In genomic region chr13:103591874-103592273, GRCm38 (mm10) we compare ENCODE assay signal across 28 mouse cellular contexts.
DNase-seq lines count a peak whose midpoint lies in the region; ATAC-seq and TF ChIP-seq lines count a peak whose summit lies in the region.
"Had no signal": no experiment of that assay in that cellular context is flagged by ENCODE, and none has a peak within 500 bp of the region (broad histone marks: within the 10 kb centered on the region; RNA-seq: fewer than 3 reads in every experiment).

No protein-coding gene starts in this region.

- TF ChIP-seq POLR2A in kidney, adult 2 months (IDR thresholded peaks at IDR 0.05; ENCODE audit: low read depth, low read length), result no peak
- no peak for TF ChIP-seq POLR2A in myocyte (IDR thresholded peaks at IDR 0.05; ENCODE audit: insufficient read length, low read depth)

- TF ChIP-seq CTCF in kidney, adult 2 months (conservative IDR thresholded peaks at IDR 0.05; ENCODE audit: insufficient read depth, insufficient read length, low read depth, low read length), result no peak
- no peak for TF ChIP-seq CTCF in kidney, postnatal 0 days (IDR thresholded peaks at IDR 0.05; ENCODE audit: low read depth)

- no peak overlapping the region for H3K4me3 ChIP-seq in kidney, adult 2 months (ENCODE audit: insufficient read depth, low read depth, low read length)
- H3K4me3 ChIP-seq in kidney, embryonic 14.5 days (ENCODE audit: low read length), result no peak overlapping the region
- H3K4me3 ChIP-seq in kidney, postnatal 0 days (replicated peaks; ENCODE audit: low read depth, low read length), result no peak overlapping the region
- no peak overlapping the region for H3K4me3 ChIP-seq in myocyte
- H3K4me3 ChIP-seq: embryonic facial prominence, embryonic 13.5 days; forebrain, embryonic 10.5 days; forebrain, embryonic 13.5 days; heart, embryonic 12.5 days; heart, embryonic 15.5 days; hindbrain, embryonic 10.5 days; hindbrain, embryonic 13.5 days had no signal

- H3K4me1 ChIP-seq in kidney, adult 2 months (ENCODE audit: control insufficient read depth, insufficient read depth, low read length), result peaks cover 5% of the 10 kb centered on the region
- H3K4me1 ChIP-seq in kidney, embryonic 14.5 days (ENCODE audit: control insufficient read depth, insufficient read depth, low read length), result no peaks in the 10 kb centered on the region
- no peaks in the 10 kb centered on the region for H3K4me1 ChIP-seq in kidney, postnatal 0 days (replicated peaks; ENCODE audit: insufficient read depth, low read length)
- H3K4me1 ChIP-seq: embryonic facial prominence, embryonic 13.5 days; forebrain, embryonic 10.5 days; forebrain, embryonic 13.5 days; heart, embryonic 12.5 days; heart, embryonic 15.5 days; hindbrain, embryonic 13.5 days had no signal

- peak; percentile 45 for DNase-seq in kidney, adult 2 months
- no peak for DNase-seq in kidney, postnatal 0 days (ENCODE audit: low spot score)
- DNase-seq in kidney, postnatal 14 days, result no peak
- DNase-seq in spleen, postnatal 4 days (ENCODE audit: low spot score in 2 of 2), result peak; percentile 3 to 40
- DNase-seq in spleen, postnatal 14 days (ENCODE audit: low spot score in 2 of 2), result no peak
- no peak for DNase-seq in left cerebral cortex, postnatal 4 days
- DNase-seq: adrenal gland, adult 8-10 months; cerebellum, adult 11 months; cerebellum, adult 2 months; cerebellum, adult 9-11 months; cerebellum, postnatal 25 days; gastrocnemius, postnatal 10 days; gastrocnemius, postnatal 36 days; heart, postnatal 10 days; heart, postnatal 36 days had no signal

- H3ac ChIP-seq in myocyte (ENCODE audit: control insufficient read depth, insufficient read length), result no peak overlapping the region

- no peaks in the 10 kb centered on the region for H3K27me3 ChIP-seq in kidney, adult 2 months (replicated peaks; ENCODE audit: control insufficient read depth, insufficient read depth, low read length)
- no peaks in the 10 kb centered on the region for H3K27me3 ChIP-seq in kidney, embryonic 14.5 days (ENCODE audit: control insufficient read depth, insufficient read depth, low read length)
- no peaks in the 10 kb centered on the region for H3K27me3 ChIP-seq in kidney, postnatal 0 days (ENCODE audit: insufficient read depth, low read length)
- H3K27me3 ChIP-seq in myocyte (ENCODE audit: control insufficient read depth, insufficient read depth, insufficient read length), result no peaks in the 10 kb centered on the region
- H3K27me3 ChIP-seq: embryonic facial prominence, embryonic 13.5 days; forebrain, embryonic 13.5 days; heart, embryonic 12.5 days; heart, embryonic 15.5 days; hindbrain, embryonic 13.5 days had no signal

- no peak overlapping the region for H3K9ac ChIP-seq in kidney, embryonic 14.5 days (ENCODE audit: low read depth, low read length)
- no peak overlapping the region for H3K9ac ChIP-seq in kidney, postnatal 0 days (ENCODE audit: low read depth, low read length)
- H3K9ac ChIP-seq: embryonic facial prominence, embryonic 13.5 days; forebrain, embryonic 13.5 days; heart, embryonic 12.5 days; heart, embryonic 15.5 days; hindbrain, embryonic 13.5 days had no signal

- no peak overlapping the region for H3K4me2 ChIP-seq in kidney, embryonic 14.5 days (replicated peaks; ENCODE audit: low read depth, low read length)
- H3K4me2 ChIP-seq in kidney, postnatal 0 days (ENCODE audit: low read length), result no peak overlapping the region
- peak overlapping the region; percentile 1 for H3K4me2 ChIP-seq in myocyte (ENCODE audit: low read depth)
- H3K4me2 ChIP-seq: embryonic facial prominence, embryonic 13.5 days; forebrain, embryonic 13.5 days; heart, embryonic 12.5 days; heart, embryonic 15.5 days; hindbrain, embryonic 13.5 days had no signal

- H3K9me3 ChIP-seq in kidney, embryonic 14.5 days (ENCODE audit: control insufficient read depth, low read length), result no peaks in the 10 kb centered on the region
- H3K9me3 ChIP-seq in kidney, postnatal 0 days (replicated peaks; ENCODE audit: low read length), result no peaks in the 10 kb centered on the region
- H3K9me3 ChIP-seq: embryonic facial prominence, embryonic 13.5 days; forebrain, embryonic 10.5 days; forebrain, embryonic 13.5 days; heart, embryonic 15.5 days; hindbrain, embryonic 10.5 days had no signal

- peak overlapping the region; percentile 14; the same call in 1 of the 2 replicates for H3K27ac ChIP-seq in kidney, adult 2 months (ENCODE audit: insufficient read depth, low read depth, low read length)
- no peak overlapping the region for H3K27ac ChIP-seq in kidney, embryonic 14.5 days (ENCODE audit: low read depth, low read length)
- H3K27ac ChIP-seq in kidney, postnatal 0 days, result no peak overlapping the region
- H3K27ac ChIP-seq: embryonic facial prominence, embryonic 13.5 days; forebrain, embryonic 10.5 days; forebrain, embryonic 13.5 days; heart, embryonic 15.5 days; hindbrain, embryonic 10.5 days; hindbrain, embryonic 13.5 days had no signal

- no peaks in the 10 kb centered on the region for H3K79me2 ChIP-seq in myocyte (ENCODE audit: control insufficient read depth, insufficient read depth)

- 55% methylated on average over 6 of the region's 6 CpGs for WGBS in kidney, adult 2 months
- WGBS in kidney, embryonic 14.5 days, result 77% methylated on average over 6 of the region's 6 CpGs
- WGBS in kidney, postnatal 0 days, result 77% methylated on average over 6 of the region's 6 CpGs

- no peak for ATAC-seq in kidney, embryonic 14.5 days (ENCODE audit: low FRiP score, low TSS enrichment)
- ATAC-seq in kidney, postnatal 0 days (replicated peaks; ENCODE audit: low FRiP score, low read depth), result peak; percentile 59; the same call in 1 of the 2 replicates
- ATAC-seq: activated CD4-positive, CD25-positive, alpha-beta regulatory T cell, adult 4 months; CD4-positive, CD25-positive, alpha-beta regulatory T cell, adult 4 months; forebrain, embryonic 13.5 days; forebrain, embryonic 16.5 days; hindbrain, embryonic 16.5 days had no signal

- H3K36me3 ChIP-seq in kidney, adult 2 months (ENCODE audit: control insufficient read depth, insufficient read depth, low read length), result no peaks in the 10 kb centered on the region
- no peaks in the 10 kb centered on the region for H3K36me3 ChIP-seq in kidney, embryonic 14.5 days (ENCODE audit: control insufficient read depth, insufficient read depth, low read length)
- no peaks in the 10 kb centered on the region for H3K36me3 ChIP-seq in kidney, postnatal 0 days (ENCODE audit: insufficient read depth, low read length)
- H3K36me3 ChIP-seq in myocyte (ENCODE audit: control insufficient read depth, insufficient read depth), result no peaks in the 10 kb centered on the region
- H3K36me3 ChIP-seq: embryonic facial prominence, embryonic 13.5 days; forebrain, embryonic 10.5 days; heart, embryonic 12.5 days; heart, embryonic 15.5 days; hindbrain, embryonic 10.5 days; hindbrain, embryonic 13.5 days had no signal

- intact Hi-C loops in left cerebral cortex, postnatal 4 days (cut with DNase I), result no loop called here

TF ChIP-seq in myocyte, 11 proteins besides CTCF, POLR2A, EP300 and RAD21:
- TF ChIP-seq E2F4 (IDR thresholded peaks at IDR 0.05; ENCODE audit: insufficient read depth) (no peak), REST (IDR thresholded peaks at IDR 0.05; ENCODE audit: insufficient read depth, insufficient read length) (no peak), POLR2AphosphoS2 (IDR thresholded peaks at IDR 0.05; ENCODE audit: insufficient read length, low read depth) (no peak), MAX (IDR thresholded peaks at IDR 0.05; ENCODE audit: low read depth) (no peak), MYOG (IDR thresholded peaks at IDR 0.05; ENCODE audit: control insufficient read depth in 1 of 3, insufficient read depth in 1 of 3, insufficient read length in 2 of 3, low read depth in 2 of 3) (no peak), MYOD1 (IDR thresholded peaks at IDR 0.05; ENCODE audit: control insufficient read depth in 1 of 3, insufficient read length in 2 of 3, low read depth in 2 of 3) (no peak), SRF (IDR thresholded peaks at IDR 0.05; ENCODE audit: control insufficient read depth, insufficient read length, low read depth) (no peak), TCF12 (IDR thresholded peaks at IDR 0.05; ENCODE audit: insufficient read depth, poor library complexity, severe bottlenecking) (no peak)

Comparison
In these comparisons a context has a peak if more than half of its experiments do, and no peak if none do; other contexts are left out.
1. DNase-seq: peak in kidney, adult 2 months (single experiment) and spleen, postnatal 4 days (2 of 2); none in kidney, postnatal 0 days (single experiment), kidney, postnatal 14 days (single experiment), spleen, postnatal 14 days (0 of 2) and left cerebral cortex, postnatal 4 days (single experiment).